Mouse (Mus musculus): Measurements from ENCODE around the gene Gm9803.

GRCm38 (mm10) chr10:43512976-43513375, 10.9 kb upstream of the Gm9803 start:
- no peak for TF ChIP-seq CTCF (IDR thresholded peaks at IDR 0.05; ENCODE audit: extremely low read depth, insufficient read length, insufficient replicate concordance, low read depth, low read length)
- TF ChIP-seq POLR2A (IDR thresholded peaks at IDR 0.05; ENCODE audit: low read depth, low read length): no peak
